Mouse (Mus musculus) heart, postnatal 36 days (tissue): ENCODE results near the gene Stxbp5l. TPM values are rescaled to one million over a fixed set of nuclear protein-coding genes. Genes with fewer than 3 reads are reported as not detected.
"Not testable (repeated sequence)": the region's sequence is repeated elsewhere in the genome, so short reads cannot be mapped to it uniquely, and the experiment has no call there.

ENCODE experiments used
- DNase-seq, 2 experiments: peaks; one replicate each; pipeline ENCODE4 v3.0.0; 2021 to 2022
- intact Hi-C: fragments of 180-260 bp; cut with DNase I; formaldehyde crosslinking; loops from one replicate; pipeline ENCODE4 v1.15.1; 2025
- total RNA-seq, 2 experiments: library from RNA; stranded (reverse); gene quantifications; 2 replicates each; pipeline ENCODE4 v1.2.3; 2021

The Stxbp5l gene
- total RNA-seq, 2 experiments from 2014 or later, result not detected

- DNase-seq, result no peak
- intact Hi-C loops, result loop anchor here (10.0 kb wide), 1 partner anchor 342 kb away; no protein-coding TSS in a partner anchor
Observed at GRCm38 (mm10) chr16:37292593-37292992, 92.2 kb downstream of the Stxbp5l start.

GRCm38 (mm10) chr16:37280206-37280605, 104.6 kb downstream of the Stxbp5l start:
- no peak for DNase-seq
- intact Hi-C loops, result no loop called here

DNA sequence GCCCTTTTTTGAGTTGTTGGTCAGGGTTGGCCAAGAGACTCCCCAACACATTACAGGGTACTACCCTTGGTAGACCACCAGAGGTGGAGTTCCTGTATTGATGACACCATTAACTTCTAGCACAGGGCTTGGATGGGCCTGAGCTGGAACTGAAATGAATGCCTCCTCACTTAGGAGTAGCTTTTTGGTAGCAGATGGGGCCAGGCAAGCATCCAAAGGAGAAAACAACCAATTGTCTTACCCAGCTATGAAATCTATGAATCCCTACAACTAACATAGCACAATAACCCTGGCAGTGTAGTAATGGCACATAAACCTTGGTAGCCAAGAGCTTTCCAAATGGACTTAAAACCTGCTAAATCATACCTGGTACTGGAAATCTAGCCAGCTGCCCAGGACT, 111.1 kb downstream of the Stxbp5l start:
- DNase-seq, result no peak
- intact Hi-C loops, result no loop called here

DNA sequence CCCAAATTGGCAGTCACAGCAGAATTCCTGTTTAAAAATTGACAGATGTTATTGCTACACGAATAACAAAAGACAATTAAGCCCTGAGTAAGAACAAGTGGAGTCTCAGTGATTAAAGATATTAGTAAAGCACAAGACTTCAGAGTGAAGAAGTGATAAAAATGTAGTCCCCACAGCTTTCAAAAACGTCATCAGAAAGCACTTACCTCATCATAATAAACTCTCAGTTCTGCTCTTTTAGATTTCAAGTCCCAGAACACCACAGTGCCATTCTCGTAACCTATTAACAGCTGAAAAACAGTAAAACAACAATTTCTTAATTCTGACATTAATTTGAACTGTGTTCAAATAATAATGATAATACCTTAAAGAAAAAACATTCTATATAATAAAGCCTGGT, 123.1 kb downstream of the Stxbp5l start:
- intact Hi-C loops, result no loop called here

DNA sequence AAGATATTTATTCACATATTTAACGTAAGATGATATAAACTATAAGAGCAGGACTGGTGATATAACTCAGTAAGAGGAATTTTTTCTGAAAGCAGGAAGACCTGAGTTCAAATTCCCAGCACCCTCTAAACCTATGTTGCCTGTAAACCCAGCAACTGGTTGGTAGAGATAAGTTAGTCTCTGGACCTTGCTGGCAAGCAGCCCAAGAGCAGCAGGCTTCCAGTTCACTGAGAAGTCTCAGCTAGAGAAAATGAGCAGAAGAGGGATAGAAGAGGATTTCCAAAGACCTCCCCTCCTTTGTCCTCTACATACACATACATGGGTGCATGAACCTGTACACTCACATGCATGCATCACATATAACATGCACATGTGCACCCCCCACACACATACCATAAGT, 165.6 kb downstream of the Stxbp5l start:
- intact Hi-C loops, result no loop called here
- DNase-seq, result no peak

More for the DNA sequence above, 123.1 kb downstream of the Stxbp5l start:
- DNase-seq, result no peak

DNA sequence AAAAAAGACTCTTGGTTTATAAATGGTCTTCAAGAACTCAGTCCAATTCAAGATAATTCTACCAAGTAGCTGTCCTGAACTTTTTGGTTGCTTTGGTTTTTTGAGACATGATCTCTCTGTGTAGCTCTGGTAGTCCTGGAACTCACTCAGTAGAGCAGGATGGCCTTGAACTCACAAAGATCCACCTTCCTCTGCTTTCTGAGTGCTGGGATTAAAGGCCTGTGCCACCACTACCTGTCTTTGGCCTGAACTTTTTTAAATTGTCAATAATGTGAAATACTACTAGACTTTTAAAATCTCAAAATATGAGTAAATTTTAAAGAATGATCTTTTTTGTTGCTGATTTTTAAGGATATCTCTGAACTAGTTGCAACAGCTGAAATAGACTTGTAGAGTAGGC, 176.0 kb downstream of the Stxbp5l start:
- DNase-seq, result no peak
- intact Hi-C loops, result no loop called here

DNA sequence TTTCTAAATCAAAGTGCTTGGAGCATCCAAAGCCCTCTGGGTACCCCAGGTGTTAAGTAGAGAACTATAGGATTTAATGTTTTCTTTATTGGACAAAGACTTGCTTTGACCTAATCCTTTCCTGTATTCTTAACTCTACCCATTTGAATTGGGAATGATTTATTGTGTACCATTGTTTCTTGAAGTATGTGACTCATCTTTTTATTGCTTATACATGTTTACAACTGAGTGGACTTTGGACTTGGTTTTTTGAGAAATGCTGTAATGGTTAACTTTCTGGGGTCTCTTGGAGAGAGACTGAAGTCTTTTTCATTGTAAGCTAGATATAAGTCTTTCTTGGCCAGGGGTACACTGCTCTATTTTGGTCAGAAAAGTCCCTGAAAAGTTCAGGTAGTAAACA, 190.6 kb downstream of the Stxbp5l start:
- intact Hi-C loops, result no loop called here
- no peak for DNase-seq

- intact Hi-C loops, DNase-seq: not testable (repeated sequence)
Observed at GRCm38 (mm10) chr16:37125190-37125589, 259.6 kb downstream of the Stxbp5l start.

DNA sequence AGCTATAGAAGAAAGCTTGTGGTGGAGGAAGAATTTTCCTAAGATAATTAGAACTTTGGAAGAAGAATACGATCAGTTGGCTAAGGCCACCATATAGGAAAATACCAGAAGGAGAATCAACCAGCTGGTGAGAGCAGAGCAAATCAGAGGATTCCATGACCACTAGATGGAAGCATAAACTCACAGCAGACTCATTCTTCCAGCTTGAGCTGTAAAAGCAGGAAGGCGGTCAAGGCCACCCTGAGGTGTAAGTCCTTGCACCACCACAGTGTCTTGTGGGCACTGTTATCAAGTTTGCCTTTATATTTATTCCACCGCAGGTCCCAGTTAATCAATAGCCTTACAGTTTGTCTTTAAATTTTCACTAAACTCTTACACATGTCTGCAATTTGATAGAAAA, 275.5 kb downstream of the Stxbp5l start:
- peak; percentile 4 to 9 for DNase-seq
- intact Hi-C loops, result loop anchor here (1.0 to 10.0 kb wide), 3 partner anchors 574 to 838 kb away; no protein-coding TSS in a partner anchor

GRCm38 (mm10) chr16:37108763-37109162, 276.0 kb downstream of the Stxbp5l start:
- DNase-seq, result no peak
- intact Hi-C loops, result loop anchor here (1.0 to 10.0 kb wide), 3 partner anchors 575 to 839 kb away; no protein-coding TSS in a partner anchor

- intact Hi-C loops, result no loop called here
- DNase-seq, result no peak
Observed at GRCm38 (mm10) chr16:37094169-37094833, 290.5 kb downstream of the Stxbp5l start.

GRCm38 (mm10) chr16:37089648-37090047, 295.1 kb downstream of the Stxbp5l start:
- DNase-seq, result no peak
- intact Hi-C loops, result no loop called here

GRCm38 (mm10) chr16:37072354-37072753, 312.4 kb downstream of the Stxbp5l start:
- intact Hi-C loops, result no loop called here
- no peak for DNase-seq

Other genes starting within 250 kb of the Stxbp5l start
- gene Gtf2e1, start 154.8 kb upstream of the Stxbp5l start, total RNA-seq, result 1 to 10 TPM; 5.5 to 6.9 TPM
- gene Rabl3, start 154.9 kb upstream of the Stxbp5l start, total RNA-seq, result 1 to 10 TPM; 5.0 to 8.2 TPM
- under 1 TPM in 1 of 2 experiments, not detected in 1; 0.27 TPM for gene Hgd, start 195.2 kb upstream of the Stxbp5l start, total RNA-seq